Mouse (Mus musculus) kidney, embryonic 15.5 days (tissue): Measurements from ENCODE around the gene Clec1b. TPM values are rescaled to one million over a fixed set of nuclear protein-coding genes. Genes with fewer than 3 reads are reported as not detected.

ENCODE experiments used
- ATAC-seq: fragments of 200-750 bp; cut with Nextera tagmentation; replicated peaks from 2 replicates; pipeline ENCODE4 v1.8.0; 2017; ENCODE audit warnings: moderate TSS enrichment; ENCODE audit not compliant: low FRiP score
- H3K27ac ChIP-seq: fragments of 300-500 bp; sonication (generic); 2 replicates; pipeline ENCODE4 v1.5.1; 2015; ENCODE audit warnings: mild to moderate bottlenecking, inconsistent platforms
- H3K27me3 ChIP-seq: fragments of 300-500 bp; sonication (generic); 2 replicates; pipeline ENCODE4 v1.6.1; 2015; ENCODE audit warnings: inconsistent platforms
- H3K36me3 ChIP-seq: fragments of 300-500 bp; sonication (generic); 2 replicates; pipeline ENCODE4 v1.6.1; 2015; ENCODE audit warnings: inconsistent platforms
- H3K4me1 ChIP-seq: fragments of 300-500 bp; sonication (generic); 2 replicates; pipeline ENCODE4 v1.6.1; 2015; ENCODE audit warnings: inconsistent platforms
- H3K4me2 ChIP-seq: fragments of 300-500 bp; sonication (generic); 2 replicates; pipeline ENCODE4 v1.6.1; 2015; ENCODE audit warnings: moderate library complexity, mild to moderate bottlenecking, inconsistent platforms
- H3K4me3 ChIP-seq: fragments of 300-500 bp; sonication (generic); replicated peaks from 2 replicates; pipeline ENCODE4 v1.5.1; 2015; ENCODE audit warnings: mild to moderate bottlenecking, inconsistent platforms
- H3K9ac ChIP-seq: fragments of 300-500 bp; sonication (generic); 2 replicates; pipeline ENCODE4 v1.6.1; 2015; ENCODE audit warnings: mild to moderate bottlenecking, inconsistent platforms
- H3K9me3 ChIP-seq: fragments of 300-500 bp; sonication (generic); replicated peaks from 2 replicates; pipeline ENCODE4 v1.6.1; 2016; ENCODE audit warnings: inconsistent platforms
- WGBS: fragments of 180-500 bp; shearing (Covaris S2); methylation state at CpG from one replicate; pipeline ENCODE4 v1.1.7; 2015; ENCODE audit warnings: mixed read lengths; 5-methylcytosine and 5-hydroxymethylcytosine counted together
- polyA plus RNA-seq: library from polyadenylated mRNA; unstranded; fragments of >200 nt; fragmentation: Nextera tagmentation; extraction: Ambion mirVana; gene quantifications from 2 replicates; pipeline ENCODE4 v1.2.1, GENCODE M21; 2015

The Clec1b gene
- polyA plus RNA-seq, 1 experiment from 2014 or later, result 2.2 TPM

GRCm38 (mm10) chr6:129422311-129422710 lies 25.2 kb downstream of the Clec1b start:
- H3K27me3 ChIP-seq, result no peaks in the 10 kb centered on the region
- ATAC-seq, result no peak
- 73% methylated on average over 3 of the region's 3 CpGs for WGBS
- no peak overlapping the region for H3K9ac ChIP-seq
- H3K27ac ChIP-seq, result no peak overlapping the region
- no peak overlapping the region for H3K4me2 ChIP-seq
- H3K4me3 ChIP-seq, result no peak overlapping the region
- no peaks in the 10 kb centered on the region for H3K9me3 ChIP-seq
- no peaks in the 10 kb centered on the region for H3K36me3 ChIP-seq
- peaks cover 13% of the 10 kb centered on the region for H3K4me1 ChIP-seq

- H3K9me3 ChIP-seq, result no peaks in the 10 kb centered on the region
- H3K36me3 ChIP-seq, result no peaks in the 10 kb centered on the region
- WGBS, result 52% methylated on average over 4 of the region's 4 CpGs
- peak; percentile 79 for ATAC-seq
- H3K27ac ChIP-seq, result peak overlapping the region; percentile 45
- no peaks in the 10 kb centered on the region for H3K27me3 ChIP-seq
- H3K4me1 ChIP-seq, result peaks cover 13% of the 10 kb centered on the region
- no peak overlapping the region for H3K4me2 ChIP-seq
- H3K9ac ChIP-seq, result no peak overlapping the region
- no peak overlapping the region for H3K4me3 ChIP-seq
Observed at GRCm38 (mm10) chr6:129423040-129423733, 26.1 kb downstream of the Clec1b start.

GRCm38 (mm10) chr6:129423734-129424072 lies 26.6 kb downstream of the Clec1b start:
- peak; percentile 78 for ATAC-seq
- Histone ChIP-seq H3K4me3 (no peak overlapping the region), H3K9me3 (no peaks in the 10 kb centered on the region), H3K4me1 (peaks cover 13% of the 10 kb centered on the region), H3K36me3 (no peaks in the 10 kb centered on the region), H3K27ac (peak overlapping the region; percentile 64; the same call in 1 of the 2 replicates), H3K4me2 (no peak overlapping the region), H3K9ac (no peak overlapping the region), H3K27me3 (no peaks in the 10 kb centered on the region)
- whole genome bisulfite sequencing, result 19% methylated on average over 1 of the region's 1 CpGs

GRCm38 (mm10) chr6:129425217-129425616 lies 28.1 kb downstream of the Clec1b start:
- H3K4me1 ChIP-seq, result peaks cover 13% of the 10 kb centered on the region
- no peaks in the 10 kb centered on the region for H3K27me3 ChIP-seq
- H3K4me2 ChIP-seq, result no peak overlapping the region
- no peaks in the 10 kb centered on the region for H3K9me3 ChIP-seq
- no peak overlapping the region for H3K4me3 ChIP-seq
- WGBS, result 66% methylated on average over 5 of the region's 5 CpGs
- ATAC-seq, result no peak
- no peaks in the 10 kb centered on the region for H3K36me3 ChIP-seq
- H3K27ac ChIP-seq, result peak overlapping the region; percentile 84
- H3K9ac ChIP-seq, result no peak overlapping the region

- no peaks in the 10 kb centered on the region for H3K9me3 ChIP-seq
- no peak overlapping the region for H3K27ac ChIP-seq
- H3K4me3 ChIP-seq, result no peak overlapping the region
- H3K4me2 ChIP-seq, result no peak overlapping the region
- peak; percentile 21 for ATAC-seq
- H3K4me1 ChIP-seq, result peaks cover 13% of the 10 kb centered on the region
- H3K9ac ChIP-seq, result no peak overlapping the region
- no peaks in the 10 kb centered on the region for H3K36me3 ChIP-seq
- 33% methylated on average over 5 of the region's 5 CpGs for WGBS
- H3K27me3 ChIP-seq, result no peaks in the 10 kb centered on the region
Observed at GRCm38 (mm10) chr6:129425812-129426211, 28.7 kb downstream of the Clec1b start.

GRCm38 (mm10) chr6:129427281-129427680 lies 30.2 kb downstream of the Clec1b start:
- Histone ChIP-seq H3K9ac (no peak overlapping the region), H3K4me3 (no peak overlapping the region), H3K9me3 (no peaks in the 10 kb centered on the region), H3K36me3 (no peaks in the 10 kb centered on the region), H3K4me2 (no peak overlapping the region), H3K27me3 (no peaks in the 10 kb centered on the region), H3K27ac (no peak overlapping the region), H3K4me1 (peaks cover 13% of the 10 kb centered on the region)
- 75% methylated on average over 4 of the region's 4 CpGs for WGBS
- no peak for ATAC-seq

- WGBS, result 81% methylated on average over 5 of the region's 5 CpGs
- no peak overlapping the region for H3K4me2 ChIP-seq
- no peaks in the 10 kb centered on the region for H3K9me3 ChIP-seq
- H3K4me3 ChIP-seq, result no peak overlapping the region
- H3K4me1 ChIP-seq, result no peaks in the 10 kb centered on the region
- H3K27ac ChIP-seq, result no peak overlapping the region
- no peaks in the 10 kb centered on the region for H3K36me3 ChIP-seq
- H3K27me3 ChIP-seq, result no peaks in the 10 kb centered on the region
- no peak for ATAC-seq
- H3K9ac ChIP-seq, result no peak overlapping the region
Observed at GRCm38 (mm10) chr6:129434239-129434638, 37.1 kb downstream of the Clec1b start.

GRCm38 (mm10) chr6:129436025-129436424 lies 38.9 kb downstream of the Clec1b start:
- Histone ChIP-seq H3K9me3 (no peaks in the 10 kb centered on the region), H3K4me3 (no peak overlapping the region), H3K4me2 (no peak overlapping the region), H3K27ac (no peak overlapping the region), H3K4me1 (no peaks in the 10 kb centered on the region), H3K36me3 (no peaks in the 10 kb centered on the region), H3K9ac (no peak overlapping the region), H3K27me3 (no peaks in the 10 kb centered on the region)
- no peak for ATAC-seq
- 85% methylated on average over 3 of the region's 3 CpGs for WGBS

- Histone ChIP-seq H3K4me2 (no peak overlapping the region), H3K27me3 (no peaks in the 10 kb centered on the region), H3K4me1 (no peaks in the 10 kb centered on the region), H3K9me3 (no peaks in the 10 kb centered on the region), H3K36me3 (no peaks in the 10 kb centered on the region), H3K9ac (no peak overlapping the region), H3K27ac (no peak overlapping the region), H3K4me3 (no peak overlapping the region)
- ATAC-seq, result no peak
- 84% methylated on average over 2 of the region's 2 CpGs for WGBS
Observed at GRCm38 (mm10) chr6:129438033-129438432, 40.9 kb downstream of the Clec1b start.

- no peaks in the 10 kb centered on the region for H3K4me1 ChIP-seq
- no peaks in the 10 kb centered on the region for H3K36me3 ChIP-seq
- WGBS, result 66% methylated on average over 6 of the region's 6 CpGs
- H3K4me3 ChIP-seq, result no peak overlapping the region
- H3K9me3 ChIP-seq, result no peaks in the 10 kb centered on the region
- no peak overlapping the region for H3K9ac ChIP-seq
- H3K27ac ChIP-seq, result 0 out of 2 replicates have a peak overlapping the region, but pooled peaks have one; percentile 48
- no peaks in the 10 kb centered on the region for H3K27me3 ChIP-seq
- peak overlapping the region; percentile 21; the same call in 1 of the 2 replicates for H3K4me2 ChIP-seq
- ATAC-seq, result no peak
Observed at GRCm38 (mm10) chr6:129449743-129450142, 52.6 kb downstream of the Clec1b start.

GRCm38 (mm10) chr6:129451411-129452039 lies 54.4 kb downstream of the Clec1b start, which contains the start of gene Clec1a:
Clec1a (minus strand) TSS chr6:129452000.
- peak; percentile 49; the same call in 1 of the 2 replicates for ATAC-seq
- Histone ChIP-seq H3K9ac (peak within 1 kb of the TSS; percentile 29; the same call in 1 of the 2 replicates), H3K4me2 (peak within 1 kb of the TSS; percentile 10; the same call in 1 of the 2 replicates), H3K27ac (peak within 1 kb of the TSS; percentile 70), H3K27me3 (no peaks in the 10 kb centered on the region), H3K4me3 (peak within 1 kb of the TSS; percentile 14), H3K36me3 (no peaks in the 10 kb centered on the region), H3K4me1 (no peaks in the 10 kb centered on the region), H3K9me3 (no peaks in the 10 kb centered on the region)
- WGBS, result 49% methylated on average over 13 of the region's 13 CpGs
